In genomic region chr10:59013618-59014017, GRCm38 (mm10) we compare ENCODE assay signal across 17 mouse cellular contexts.
A peak's percentile ranks its signal among the peaks of the same experiment; 100 is the strongest.
DNase-seq lines count a peak whose midpoint lies in the region; ATAC-seq and TF ChIP-seq lines count a peak whose summit lies in the region.
"Had no signal": no experiment of that assay in that cellular context is flagged by ENCODE, and none has a peak within 500 bp of the region (broad histone marks: within the 10 kb centered on the region; RNA-seq: fewer than 3 reads in every experiment).

No protein-coding gene starts in this region.

- ATAC-seq in forebrain, embryonic 13.5 days = peak; percentile 73; the same call in 1 of the 2 replicates
- 0 out of 2 replicates have a peak, but pooled peaks have one; percentile 23 for ATAC-seq in hindbrain, embryonic 15.5 days (ENCODE audit: low FRiP score, low read depth)
- ATAC-seq in liver, embryonic 12.5 days = no peak
- ATAC-seq: hindbrain, postnatal 0 days had no signal

- H3K4me3 ChIP-seq in forebrain, embryonic 13.5 days = no peak overlapping the region
- no peak overlapping the region for H3K4me3 ChIP-seq in forebrain, embryonic 10.5 days
- no peak overlapping the region for H3K4me3 ChIP-seq in hindbrain, embryonic 15.5 days
- H3K4me3 ChIP-seq in hindbrain, embryonic 10.5 days = no peak overlapping the region
- H3K4me3 ChIP-seq in myocyte = no peak overlapping the region
- H3K4me3 ChIP-seq in liver, embryonic 12.5 days = no peak overlapping the region
- H3K4me3 ChIP-seq: heart, adult 2 months; heart, embryonic 15.5 days had no signal

- no peaks in the 10 kb centered on the region for H3K36me3 ChIP-seq in forebrain, embryonic 13.5 days (ENCODE audit: poor library complexity, severe bottlenecking)
- H3K36me3 ChIP-seq in forebrain, embryonic 10.5 days (replicated peaks) = no peaks in the 10 kb centered on the region
- no peaks in the 10 kb centered on the region for H3K36me3 ChIP-seq in hindbrain, embryonic 15.5 days
- no peaks in the 10 kb centered on the region for H3K36me3 ChIP-seq in hindbrain, embryonic 10.5 days
- H3K36me3 ChIP-seq in myocyte (ENCODE audit: control insufficient read depth, insufficient read depth) = no peaks in the 10 kb centered on the region
- no peaks in the 10 kb centered on the region for H3K36me3 ChIP-seq in liver, embryonic 12.5 days
- H3K36me3 ChIP-seq: heart, embryonic 15.5 days had no signal

- no peak overlapping the region for H3ac ChIP-seq in myocyte (ENCODE audit: control insufficient read depth, insufficient read length)

- H3K9ac ChIP-seq in forebrain, embryonic 13.5 days = no peak overlapping the region
- no peak overlapping the region for H3K9ac ChIP-seq in hindbrain, embryonic 15.5 days
- H3K9ac ChIP-seq in liver, embryonic 12.5 days = no peak overlapping the region
- H3K9ac ChIP-seq: heart, embryonic 15.5 days had no signal

- no peak for TF ChIP-seq POLR2A in brain, embryonic 14.5 days (IDR thresholded peaks at IDR 0.05; ENCODE audit: borderline replicate concordance, extremely low read depth, insufficient read depth, insufficient read length, poor library complexity, severe bottlenecking)
- no peak for TF ChIP-seq POLR2A in myocyte (IDR thresholded peaks at IDR 0.05; ENCODE audit: insufficient read length, low read depth)

- WGBS in forebrain, embryonic 13.5 days = 68% methylated on average over 9 of the region's 9 CpGs
- 91% methylated on average over 9 of the region's 9 CpGs for WGBS in forebrain, embryonic 10.5 days
- WGBS in hindbrain, embryonic 15.5 days = 76% methylated on average over 9 of the region's 9 CpGs
- WGBS in hindbrain, embryonic 10.5 days = 89% methylated on average over 9 of the region's 9 CpGs
- WGBS in liver, embryonic 12.5 days (ENCODE audit: insufficient replicate concordance) = 70% methylated on average over 9 of the region's 9 CpGs

- H3K9me3 ChIP-seq in forebrain, embryonic 13.5 days (replicated peaks) = no peaks in the 10 kb centered on the region
- no peaks in the 10 kb centered on the region; the same call in 1 of the 2 replicates for H3K9me3 ChIP-seq in forebrain, embryonic 10.5 days
- H3K9me3 ChIP-seq in hindbrain, embryonic 15.5 days = no peaks in the 10 kb centered on the region
- no peaks in the 10 kb centered on the region for H3K9me3 ChIP-seq in hindbrain, embryonic 10.5 days
- H3K9me3 ChIP-seq in liver, embryonic 12.5 days (replicated peaks) = no peaks in the 10 kb centered on the region
- H3K9me3 ChIP-seq: heart, embryonic 15.5 days had no signal

- TF ChIP-seq CTCF in brain, embryonic 14.5 days (IDR thresholded peaks at IDR 0.05; ENCODE audit: borderline replicate concordance, extremely low read depth, insufficient read depth, insufficient read length) = no peak

- no peaks in the 10 kb centered on the region for H3K79me2 ChIP-seq in myocyte (ENCODE audit: control insufficient read depth, insufficient read depth)

- H3K27me3 ChIP-seq in forebrain, embryonic 13.5 days = no peaks in the 10 kb centered on the region
- H3K27me3 ChIP-seq in forebrain, embryonic 10.5 days (ENCODE audit: poor library complexity, severe bottlenecking) = no peaks in the 10 kb centered on the region
- no peaks in the 10 kb centered on the region for H3K27me3 ChIP-seq in hindbrain, embryonic 15.5 days
- H3K27me3 ChIP-seq in hindbrain, embryonic 10.5 days (ENCODE audit: insufficient read depth, poor library complexity, severe bottlenecking) = no peaks in the 10 kb centered on the region
- no peaks in the 10 kb centered on the region for H3K27me3 ChIP-seq in myocyte (ENCODE audit: control insufficient read depth, insufficient read depth, insufficient read length)
- H3K27me3 ChIP-seq in liver, embryonic 12.5 days (replicated peaks) = no peaks in the 10 kb centered on the region
- H3K27me3 ChIP-seq: heart, embryonic 15.5 days had no signal

- no peak for DNase-seq in forebrain, embryonic 10.5 days (ENCODE audit: extremely low spot score, low spot score)
- no peak for DNase-seq in hindbrain, embryonic 10.5 days (ENCODE audit: low spot score)
- DNase-seq in brain, embryonic 14.5 days (ENCODE audit: low read depth) = peak; percentile 70
- DNase-seq: adrenal gland, postnatal 10 days; cerebellum, adult 18-20 months; cerebellum, postnatal 10 days; gastrocnemius, postnatal 14 days; heart, adult 2 months; heart, postnatal 14 days; kidney, adult 11 months had no signal

- H3K4me1 ChIP-seq in forebrain, embryonic 13.5 days = peaks cover 4% of the 10 kb centered on the region; the same call in 1 of the 2 replicates
- no peaks in the 10 kb centered on the region for H3K4me1 ChIP-seq in forebrain, embryonic 10.5 days
- no peaks in the 10 kb centered on the region for H3K4me1 ChIP-seq in hindbrain, embryonic 15.5 days (replicated peaks)
- no peaks in the 10 kb centered on the region for H3K4me1 ChIP-seq in hindbrain, embryonic 10.5 days (replicated peaks)
- H3K4me1 ChIP-seq in liver, embryonic 12.5 days = no peaks in the 10 kb centered on the region
- H3K4me1 ChIP-seq: heart, embryonic 15.5 days had no signal

- H3K27ac ChIP-seq in forebrain, embryonic 13.5 days = no peak overlapping the region; the same call in 1 of the 2 replicates
- no peak overlapping the region for H3K27ac ChIP-seq in forebrain, embryonic 10.5 days
- no peak overlapping the region for H3K27ac ChIP-seq in hindbrain, embryonic 15.5 days (replicated peaks)
- no peak overlapping the region for H3K27ac ChIP-seq in hindbrain, embryonic 10.5 days
- H3K27ac ChIP-seq in liver, embryonic 12.5 days = no peak overlapping the region
- H3K27ac ChIP-seq: heart, adult 2 months; heart, embryonic 15.5 days; hindbrain, postnatal 0 days had no signal

- H3K4me2 ChIP-seq in forebrain, embryonic 13.5 days = no peak overlapping the region
- H3K4me2 ChIP-seq in hindbrain, embryonic 15.5 days = no peak overlapping the region
- no peak overlapping the region for H3K4me2 ChIP-seq in myocyte (ENCODE audit: low read depth)
- H3K4me2 ChIP-seq in liver, embryonic 12.5 days = no peak overlapping the region
- H3K4me2 ChIP-seq: heart, embryonic 11.5 days; heart, embryonic 15.5 days had no signal

TF ChIP-seq in myocyte, 11 proteins besides CTCF, POLR2A, EP300 and RAD21:
- TF ChIP-seq E2F4 (IDR thresholded peaks at IDR 0.05; ENCODE audit: insufficient read depth) = no peak
- TF ChIP-seq MYOD1 (IDR thresholded peaks at IDR 0.05; ENCODE audit: control insufficient read depth in 1 of 3, insufficient read length in 2 of 3, low read depth in 2 of 3) = peak; percentile 9 to 43 (median 27)
TF ChIP-seq in myocyte: peak in this region for 1.
